Mouse (Mus musculus): ENCODE data around the gene Kndc1.

GRCm38 (mm10) chr7:139851098-139851497 lies 43.4 kb upstream of the Kndc1 start:
- TF ChIP-seq CTCF (IDR thresholded peaks at IDR 0.05) (no peak), EP300 (IDR thresholded peaks at IDR 0.05; ENCODE audit: insufficient read depth, low read depth, low read length) (no peak), POLR2A (IDR thresholded peaks at IDR 0.05; ENCODE audit: insufficient read depth, low read depth, low read length) (no peak)

Measured in heart, adult 2 months (tissue).